Mouse (Mus musculus) spleen, postnatal 4 days (tissue): Measurements from ENCODE around the gene Tmem54.

Source experiments
- DNase-seq, 2 experiments: peaks; one replicate each; pipeline ENCODE4 v3.0.0; 2022; ENCODE audit warnings: low spot score in 2 of 2

Tmem54 gene

GRCm38 (mm10) chr4:129149321-129149720 is 44.0 kb downstream of the Tmem54 start:
- no peak for DNase-seq

GRCm38 (mm10) chr4:129151276-129151811 is 46.0 kb downstream of the Tmem54 start:
- DNase-seq: no peak

GRCm38 (mm10) chr4:129157541-129157940 is 52.2 kb downstream of the Tmem54 start:
- no peak for DNase-seq

GRCm38 (mm10) chr4:129158549-129158948 is 53.2 kb downstream of the Tmem54 start:
- no peak for DNase-seq

- DNase-seq: no peak
Observed at GRCm38 (mm10) chr4:129161076-129161475, 55.7 kb downstream of the Tmem54 start.
